Mouse (Mus musculus) spleen, postnatal 36 days (tissue): Measurements from ENCODE around the gene Cenpx.
"Not testable (repeated sequence)": the region's sequence is repeated elsewhere in the genome, so short reads cannot be mapped to it uniquely, and the experiment has no call there.

Experiments
- DNase-seq, 2 experiments: peaks; one replicate each; pipeline ENCODE4 v3.0.0; 2022; ENCODE audit warnings: low spot score in 2 of 2, mixed read lengths in 1 of 2

The Cenpx gene

DNA sequence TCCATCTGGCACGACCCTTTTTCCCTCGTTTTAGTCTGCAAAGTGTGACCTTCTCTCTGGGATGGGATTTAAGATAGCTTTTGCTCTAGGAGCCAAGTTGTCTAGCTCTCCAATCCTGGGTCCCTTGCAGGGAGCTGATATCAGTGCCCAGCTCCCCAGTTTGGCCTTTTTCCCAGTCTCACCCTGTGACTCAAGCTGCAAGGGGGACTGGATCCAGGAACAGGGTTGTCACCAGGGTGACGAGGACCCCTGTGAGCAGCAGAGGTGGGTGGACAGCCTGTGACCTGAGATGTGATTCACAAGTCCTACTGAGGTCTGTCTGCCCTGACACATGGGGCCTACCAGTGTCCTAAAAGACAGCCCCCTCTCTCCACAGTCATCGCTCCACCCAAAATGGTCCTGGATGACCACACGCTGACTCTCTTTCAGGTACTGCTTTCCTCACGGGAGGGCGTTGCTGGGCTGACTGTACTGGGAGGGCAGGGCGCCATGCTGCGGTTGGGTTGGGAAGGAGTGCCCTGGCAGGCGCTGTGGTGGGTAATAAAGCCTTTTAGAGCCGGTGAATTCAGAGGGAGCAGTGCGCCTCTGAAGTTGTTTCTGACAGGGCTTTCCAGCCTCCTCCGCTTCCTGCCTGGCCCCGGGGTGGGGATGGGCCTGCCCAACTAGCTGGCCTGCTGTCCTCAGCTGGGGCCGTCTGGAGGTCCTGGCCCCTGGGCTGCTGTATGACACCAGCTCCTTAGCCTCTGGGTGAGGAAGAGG is 9.7 kb downstream of the Cenpx start:
- no peak for DNase-seq

DNA sequence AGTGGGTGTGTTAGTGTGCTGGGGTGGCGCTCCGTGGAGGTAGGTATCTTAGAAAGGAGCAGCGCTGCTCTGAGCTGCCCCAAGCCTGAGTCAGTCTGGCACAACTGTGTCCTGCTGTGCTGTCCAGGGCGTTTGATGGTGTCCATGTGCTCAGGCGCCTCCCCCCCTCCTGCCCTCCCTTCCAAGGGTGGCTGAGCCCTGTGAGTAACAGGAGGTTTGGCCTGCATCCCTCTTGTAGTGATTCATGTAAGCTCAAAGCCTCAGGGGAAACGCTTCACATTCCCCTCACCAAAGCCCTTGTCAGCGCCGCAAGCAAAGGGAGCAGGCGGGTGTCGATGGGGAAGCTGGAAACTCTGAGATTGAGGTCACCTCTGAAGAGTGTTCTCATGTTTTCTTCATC is 15.8 kb downstream of the Cenpx start:
- DNase-seq, result no peak

DNA sequence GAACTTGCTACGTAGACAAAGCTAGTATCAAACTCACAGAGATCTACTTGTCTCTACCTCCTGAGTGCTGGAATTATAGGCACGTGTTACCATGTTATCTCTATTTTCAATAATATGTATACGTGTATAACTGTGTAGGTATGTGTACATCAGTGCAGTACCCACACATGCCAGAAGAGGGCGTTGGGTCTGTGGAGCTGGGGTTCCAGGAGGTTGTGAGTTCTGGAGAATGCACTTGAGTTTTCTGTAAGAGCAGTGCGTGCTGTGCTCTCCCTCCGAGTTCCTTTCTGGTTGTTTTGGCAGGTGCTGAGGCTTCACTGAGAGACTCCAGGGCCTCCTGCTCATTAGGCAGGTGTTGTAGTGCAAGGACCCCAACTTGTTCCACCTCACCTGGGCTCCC is 17.0 kb downstream of the Cenpx start:
- no peak for DNase-seq

DNA sequence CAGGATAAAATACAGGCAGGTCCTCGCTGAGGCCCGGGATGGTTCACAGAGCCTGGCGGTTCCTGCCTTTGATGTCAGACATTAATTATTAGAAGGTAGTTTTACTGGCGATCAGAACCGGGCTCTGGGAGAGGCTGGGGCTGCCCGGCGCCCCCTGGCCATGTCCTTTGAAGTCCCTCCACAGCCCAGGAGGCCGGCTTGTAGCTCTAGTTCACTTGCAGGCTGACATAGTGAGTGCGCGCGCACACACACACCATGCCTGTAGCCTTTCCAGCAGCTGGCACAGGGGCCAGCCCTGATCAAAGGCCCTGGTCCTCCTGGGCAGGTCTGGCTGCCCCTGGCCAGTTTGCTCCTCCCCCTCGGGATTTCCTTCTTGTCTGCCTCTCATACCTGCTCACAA is 17.9 kb downstream of the Cenpx start:
- DNase-seq, result no peak

DNA sequence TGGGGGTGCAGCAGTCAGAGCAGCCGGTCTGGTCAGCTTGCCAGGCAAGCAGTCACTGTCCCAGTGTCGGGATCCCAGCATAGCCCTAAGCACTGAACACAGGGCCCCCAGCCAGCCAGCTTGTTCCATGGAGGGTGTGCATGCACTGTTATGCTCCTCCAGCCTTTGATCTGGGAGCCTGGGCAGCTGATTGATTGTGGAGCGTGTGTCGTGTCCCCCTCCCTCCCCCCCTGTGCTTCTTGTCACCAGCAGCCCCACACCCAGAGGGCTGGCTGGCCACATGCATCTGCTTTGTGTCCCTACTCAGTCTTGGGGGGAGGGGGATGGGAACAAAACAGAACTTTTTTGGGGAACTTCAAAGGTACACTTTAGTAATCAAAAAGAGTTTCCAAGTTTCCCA is 18.4 kb downstream of the Cenpx start:
- DNase-seq, result no peak

DNA sequence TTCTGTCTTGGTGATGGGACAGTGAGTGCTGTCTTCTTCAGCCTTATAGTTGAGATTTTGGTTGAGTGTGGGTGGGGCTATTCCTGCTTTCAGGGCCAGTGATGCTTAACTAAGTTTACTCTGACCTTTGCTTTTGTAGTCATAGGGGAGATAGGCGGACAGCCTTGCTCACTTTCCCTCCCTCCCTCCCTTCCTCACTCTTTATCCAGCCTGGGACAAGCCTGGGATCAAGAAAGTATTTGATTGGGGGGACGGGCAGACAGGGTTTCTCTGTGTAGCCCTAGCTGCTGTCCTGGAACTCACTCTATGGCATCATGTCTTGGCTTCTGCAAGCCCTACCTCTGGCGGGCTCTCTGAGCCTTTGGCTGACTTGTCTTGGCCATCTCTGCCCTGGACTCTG is 20.1 kb downstream of the Cenpx start:
- no peak for DNase-seq

DNA sequence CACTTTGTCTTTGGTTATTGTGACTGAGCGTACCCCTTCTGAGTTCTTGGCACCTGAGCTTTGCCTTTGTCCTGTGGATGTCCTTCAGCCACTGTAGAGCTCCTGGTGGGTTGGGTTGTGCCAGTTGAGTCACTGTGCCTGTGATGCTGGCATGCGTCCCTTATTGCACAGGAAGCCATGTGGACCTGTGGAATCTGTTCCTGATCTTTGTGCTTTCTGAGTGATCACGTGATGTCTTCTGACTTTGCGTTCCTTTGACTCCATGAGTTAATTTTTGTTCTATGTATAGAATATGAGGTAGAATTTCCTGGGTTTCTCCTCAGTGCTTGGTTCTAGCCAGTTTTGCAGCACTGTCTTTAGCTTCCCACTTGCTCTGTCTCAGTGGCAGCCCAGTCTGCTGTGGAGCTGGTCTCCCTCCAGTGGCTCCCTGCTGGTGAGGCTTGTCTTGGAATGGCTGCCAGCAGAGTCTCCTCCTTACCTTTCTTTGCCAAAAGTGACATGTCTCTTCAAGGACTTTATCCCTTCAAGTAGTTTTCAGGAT is 21.0 kb downstream of the Cenpx start:
- no peak for DNase-seq

DNA sequence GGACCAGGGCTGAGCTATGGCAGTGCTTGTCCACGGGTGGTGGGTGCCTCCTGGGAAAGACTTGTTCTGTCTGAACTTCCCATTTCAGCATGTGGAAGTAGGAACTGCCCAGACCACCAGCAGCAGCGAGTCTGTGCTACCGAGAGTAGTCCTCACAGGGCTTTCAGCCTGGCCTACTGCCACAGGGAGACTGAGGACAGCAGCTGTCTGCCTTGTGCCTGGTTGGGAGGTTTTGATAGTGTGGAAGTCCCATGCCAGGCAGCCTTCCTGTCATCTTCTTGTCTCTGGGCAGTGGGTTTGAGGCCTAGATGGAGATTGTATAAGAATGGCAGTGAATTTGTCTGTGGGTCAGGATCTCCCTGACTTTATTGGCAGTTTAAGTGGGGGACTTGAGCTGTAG is 24.2 kb downstream of the Cenpx start:
- no peak for DNase-seq

DNA sequence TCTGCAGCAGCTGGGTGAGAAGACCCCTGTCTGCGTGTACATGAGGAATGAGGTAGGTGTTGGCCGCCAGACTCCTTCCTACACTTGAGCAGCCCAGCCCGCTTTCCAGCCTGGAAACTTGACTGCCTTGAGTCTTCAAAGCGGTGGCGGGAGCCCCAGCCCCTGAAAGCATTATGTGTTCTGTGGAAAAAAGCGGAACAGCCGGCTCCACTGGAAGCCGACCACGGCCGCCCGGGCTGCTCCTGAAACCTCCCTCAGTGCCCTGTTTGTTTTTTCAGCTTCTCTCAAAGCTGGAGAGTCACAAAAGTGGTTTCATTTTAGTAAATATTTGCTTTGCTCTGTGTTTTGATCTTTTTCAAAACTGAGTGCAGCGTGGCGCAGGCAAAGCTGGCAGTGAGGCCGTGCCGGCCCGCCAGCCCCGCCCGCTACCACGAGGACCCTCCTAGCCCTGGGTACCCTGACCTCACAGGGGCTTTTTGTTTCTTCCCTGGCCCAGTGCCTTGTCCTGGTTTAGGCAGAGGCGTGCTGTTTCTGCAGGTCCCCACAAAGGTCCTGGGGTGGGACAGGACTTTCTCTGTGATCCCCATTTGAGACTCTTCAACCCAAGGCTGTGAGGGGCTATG is 26.8 kb downstream of the Cenpx start:
- DNase-seq, result no peak

DNA sequence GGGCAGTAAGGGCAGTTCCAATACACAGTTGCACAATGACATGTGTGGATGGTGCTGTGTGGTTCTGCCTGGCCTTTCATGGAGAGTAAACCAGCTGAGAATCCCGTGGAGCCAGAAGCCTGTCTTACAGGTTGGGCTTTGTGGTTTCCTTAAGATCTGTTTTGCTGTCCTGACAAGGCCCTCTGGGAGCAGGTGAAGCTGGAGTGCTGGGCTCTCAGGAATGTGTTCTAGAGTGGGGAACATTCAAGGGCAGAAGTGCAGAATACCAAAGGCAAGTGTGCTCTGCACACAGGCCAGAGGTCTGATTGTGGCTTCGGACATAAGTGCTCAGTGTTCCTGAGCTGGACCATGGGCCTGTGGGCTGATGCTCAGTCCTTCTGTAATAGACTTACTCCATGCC is 28.9 kb downstream of the Cenpx start:
- DNase-seq, result no peak

DNA sequence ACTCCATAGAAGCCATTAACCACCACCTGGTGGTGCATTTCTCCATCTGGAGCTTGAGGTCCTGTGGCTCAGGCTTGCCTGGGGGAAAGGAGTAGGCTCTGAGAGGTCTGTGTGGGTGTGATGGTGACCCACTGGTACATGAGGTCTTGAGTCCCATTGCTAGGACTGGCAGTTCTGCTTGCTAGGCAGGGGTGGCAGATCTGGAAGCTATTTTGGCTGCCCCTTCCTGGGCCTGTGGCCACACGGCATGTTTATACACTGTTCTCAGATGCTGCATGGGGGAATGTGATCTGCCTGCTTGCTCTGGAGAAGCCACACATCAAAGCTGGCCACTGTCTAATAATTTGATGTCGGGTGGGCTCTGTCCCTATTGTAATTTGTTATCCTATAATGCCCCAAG is 29.5 kb downstream of the Cenpx start:
- no peak for DNase-seq

DNA sequence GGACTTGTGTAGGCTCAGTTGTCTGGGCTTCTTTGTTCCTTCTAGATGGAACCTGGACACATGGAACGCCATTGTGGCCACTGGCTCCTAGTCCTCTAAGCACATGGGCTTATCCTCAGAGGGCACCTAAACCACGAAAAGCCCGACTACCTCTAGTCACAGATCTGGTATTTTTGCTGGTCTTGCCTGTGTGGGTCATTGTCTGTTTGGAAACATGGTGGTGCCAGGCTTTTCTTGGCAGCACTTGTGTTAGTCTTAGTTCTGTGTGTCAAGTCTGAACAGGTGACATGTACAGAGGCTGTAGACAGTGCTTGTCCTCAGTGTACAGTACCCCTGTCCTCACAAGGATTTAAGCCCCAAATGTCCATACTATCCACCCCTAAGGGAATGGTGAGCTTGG is 30.0 kb downstream of the Cenpx start:
- DNase-seq, result no peak

DNA sequence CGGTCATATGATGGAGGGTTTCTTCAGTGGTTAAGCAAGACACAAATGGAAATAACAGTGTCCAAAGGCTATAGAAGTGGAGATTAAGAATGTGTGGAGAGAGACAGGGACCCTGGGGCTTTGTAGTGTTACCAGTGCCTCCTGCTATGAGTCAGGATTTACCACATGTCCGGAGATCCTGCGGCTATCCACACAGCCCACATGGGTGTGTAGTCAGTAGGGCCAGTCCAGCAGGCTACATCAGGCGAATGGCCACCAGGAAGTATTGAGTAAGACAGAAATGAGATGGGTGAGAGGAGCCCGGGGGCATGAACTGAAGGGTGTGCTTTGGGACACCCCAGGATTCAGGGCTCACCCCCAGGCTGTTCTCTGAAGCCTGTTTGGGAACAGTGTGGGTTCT is 30.9 kb downstream of the Cenpx start:
- DNase-seq, result no peak

DNA sequence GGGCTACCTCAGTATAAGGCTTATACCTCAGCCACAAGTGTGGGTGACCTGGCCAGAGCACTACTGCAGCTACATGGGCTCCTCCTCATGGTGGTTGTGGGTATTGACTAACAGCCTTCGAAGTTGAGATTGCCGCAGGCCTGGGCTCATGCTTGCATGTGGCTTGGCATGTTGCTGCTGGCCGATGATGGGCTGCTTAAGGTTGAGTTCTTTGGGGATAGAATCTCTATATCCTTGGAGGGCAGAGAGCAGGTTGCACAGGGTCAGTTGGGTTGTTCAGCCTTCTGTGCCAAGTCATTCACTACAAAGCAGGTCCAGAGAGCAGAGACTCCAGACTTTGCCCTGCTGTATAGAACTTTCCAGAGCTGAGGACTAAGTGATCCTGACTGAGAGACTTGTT is 33.6 kb downstream of the Cenpx start:
- peak; percentile 18 to 26 for DNase-seq

DNA sequence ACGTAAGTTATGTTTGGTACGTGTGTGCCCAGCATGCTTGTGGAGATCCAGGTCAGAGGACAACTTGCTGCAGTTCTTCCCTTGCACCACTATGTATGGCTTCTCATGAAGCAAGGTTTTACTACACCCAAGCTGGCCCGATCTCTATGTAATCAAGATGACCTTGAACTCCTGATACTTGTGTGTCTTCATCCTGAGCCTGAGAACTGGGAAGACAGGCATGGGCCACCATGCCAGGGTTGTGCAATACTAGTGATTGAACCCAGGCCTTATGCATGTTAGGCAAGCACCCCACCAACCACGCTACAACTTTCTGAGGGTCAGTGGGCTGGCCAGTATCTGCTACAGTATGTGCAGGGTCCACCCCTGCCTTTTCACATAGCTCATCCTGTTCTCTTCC is 36.6 kb downstream of the Cenpx start:
- DNase-seq, result no peak

DNA sequence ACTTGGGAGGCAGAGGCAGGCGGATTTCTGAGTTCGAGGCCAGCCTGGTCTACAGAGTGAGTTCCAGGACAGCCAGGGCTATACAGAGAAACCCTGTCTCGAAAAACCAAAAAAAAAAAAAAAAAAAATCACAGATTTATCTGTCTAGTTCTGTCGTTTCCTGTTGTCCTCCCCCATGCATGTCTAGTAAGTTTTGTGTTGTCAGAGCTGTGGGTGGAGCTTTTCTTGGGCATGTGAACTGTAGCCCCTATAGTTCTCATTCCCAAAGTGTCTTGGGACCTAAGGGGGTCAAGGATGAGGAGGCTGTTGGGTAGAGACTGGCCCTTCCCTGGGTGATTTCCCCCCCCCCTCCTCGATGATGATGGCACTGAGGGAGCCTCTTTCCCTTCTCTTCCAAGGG is 37.7 kb downstream of the Cenpx start:
- not testable (repeated sequence) for DNase-seq

DNA sequence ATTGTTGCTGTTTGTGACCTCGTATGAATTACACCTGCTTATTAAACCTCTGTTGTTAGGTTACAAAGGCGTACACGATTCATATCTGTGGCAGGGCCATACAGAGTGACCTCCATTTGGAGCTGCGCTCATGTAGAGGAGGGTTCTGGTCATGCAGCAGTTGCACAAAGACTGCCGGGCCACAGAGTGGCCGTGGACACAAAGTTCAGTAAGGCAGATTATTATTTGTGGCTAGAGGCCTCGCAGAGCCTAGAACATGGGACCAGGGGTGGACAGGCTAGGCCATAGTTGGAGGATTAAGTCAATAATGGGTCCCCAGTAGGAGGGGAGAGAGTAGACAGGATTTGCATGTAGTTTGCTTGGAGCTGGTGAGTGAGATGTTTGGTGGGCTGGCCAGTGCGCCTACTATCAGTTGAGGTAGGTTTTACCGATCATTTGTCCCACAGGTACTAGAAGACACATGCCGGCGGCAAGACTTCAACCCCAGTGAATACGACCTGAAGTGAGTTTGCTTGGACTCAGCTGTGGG is 39.9 kb downstream of the Cenpx start:
- no peak for DNase-seq

DNA sequence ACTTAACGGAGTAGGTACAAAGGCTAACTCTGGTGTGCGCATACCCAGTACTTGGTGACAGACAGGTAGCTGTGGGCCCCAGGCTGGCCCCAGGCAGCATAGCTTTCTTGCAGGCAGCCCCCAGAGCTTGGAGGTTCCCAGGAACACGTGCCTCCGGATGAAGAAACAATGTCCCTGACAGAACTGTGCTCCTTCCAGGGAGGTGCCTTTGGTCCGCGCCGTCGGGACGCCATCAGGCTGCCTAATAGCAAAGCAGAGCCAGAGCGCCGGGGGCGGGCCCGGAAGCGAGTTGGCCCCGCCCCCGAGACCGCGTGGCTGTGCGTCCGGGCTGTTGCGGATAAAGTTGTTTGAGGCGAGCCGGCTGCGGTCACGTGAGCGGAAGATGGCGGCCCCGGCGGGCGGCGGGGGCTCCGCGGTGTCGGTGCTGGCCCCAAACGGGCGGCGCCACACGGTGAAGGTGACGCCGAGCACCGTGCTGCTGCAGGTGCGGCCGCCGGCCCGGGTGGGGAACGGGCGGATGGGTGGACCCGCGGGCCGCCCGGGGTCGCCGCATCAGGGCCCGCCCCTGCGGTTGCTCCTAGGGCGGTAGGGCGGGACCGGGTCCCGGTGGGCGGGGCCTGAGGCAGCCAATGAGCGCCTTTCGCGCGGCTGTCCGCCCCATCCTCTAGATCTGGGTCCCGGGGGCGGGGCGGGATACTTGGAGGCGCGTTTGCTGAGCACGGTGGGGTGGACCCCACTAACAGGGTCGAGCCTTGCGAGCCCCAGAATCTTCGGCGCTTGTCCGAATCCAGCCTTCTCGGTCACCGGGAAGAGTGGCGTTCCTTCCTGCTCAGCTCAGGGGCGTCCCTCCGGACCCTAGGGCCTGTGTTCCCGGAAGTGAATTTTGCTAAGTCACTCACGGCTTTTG is 40.6 kb downstream of the Cenpx start, which contains the start of gene Aspscr1:
TSS of gene Aspscr1 (plus strand) at position 287 of the 907 bp plus-strand sequence.
- DNase-seq, result peak; percentile 94 to 96

DNA sequence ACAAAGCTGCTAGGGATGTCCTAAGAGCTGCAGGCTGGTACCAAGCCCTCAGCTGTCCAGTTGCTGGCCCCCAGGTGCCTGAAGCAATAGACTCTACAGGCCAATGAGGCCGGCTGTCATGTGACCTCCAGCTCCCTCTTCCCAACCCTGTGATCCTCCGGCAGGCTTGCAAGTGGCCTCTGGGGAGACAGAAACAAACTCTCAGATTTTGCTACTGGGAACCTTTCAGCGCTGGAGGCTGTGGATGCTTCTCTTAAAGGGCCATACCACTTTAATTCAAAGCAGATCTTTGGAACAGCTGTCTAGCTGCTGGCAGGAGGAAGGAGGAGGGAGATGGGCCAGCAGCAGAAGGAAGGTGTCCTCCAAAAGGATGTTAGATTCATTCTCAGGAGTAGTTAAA is 46.9 kb downstream of the Cenpx start:
- no peak for DNase-seq

DNA sequence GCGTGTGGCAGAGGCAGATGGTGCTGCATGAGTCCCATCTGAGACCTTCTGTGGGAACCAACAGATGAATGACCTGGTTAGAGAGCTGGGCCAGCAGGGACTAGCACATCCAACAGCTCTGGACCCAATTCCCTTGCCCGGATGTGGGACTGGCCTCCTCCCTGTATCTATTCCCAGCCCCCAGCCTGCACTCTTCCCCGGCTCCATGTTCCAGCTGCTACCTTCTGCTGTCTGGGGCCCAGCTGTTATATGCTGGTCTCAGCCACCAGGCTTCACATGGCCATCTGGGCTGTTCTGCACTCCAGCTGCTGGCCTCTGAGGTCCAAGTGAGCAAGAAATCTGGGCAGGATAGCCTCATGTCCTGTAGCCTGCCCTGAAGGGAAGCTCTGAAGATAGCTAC is 48.1 kb downstream of the Cenpx start:
- DNase-seq, result no peak

DNA sequence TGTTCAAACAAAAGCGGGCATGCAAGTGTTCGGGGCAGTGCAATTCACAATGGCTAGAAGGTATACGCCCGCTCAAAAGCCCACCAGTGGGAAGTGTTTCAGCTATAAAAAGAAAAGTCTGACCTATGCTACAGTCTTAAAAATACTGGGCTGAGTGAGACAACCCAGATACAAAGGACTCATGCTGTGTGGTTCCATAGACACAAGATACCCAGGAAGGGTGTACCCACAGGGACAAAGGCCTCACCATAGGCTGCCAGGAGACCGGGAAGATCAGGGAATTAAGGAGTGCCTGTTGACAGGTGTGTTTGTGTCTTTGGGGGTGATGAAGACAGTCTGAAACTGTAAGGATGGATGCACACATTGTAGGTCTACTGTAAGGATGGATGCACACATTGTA is 49.8 kb downstream of the Cenpx start:
- DNase-seq, result no peak

DNA sequence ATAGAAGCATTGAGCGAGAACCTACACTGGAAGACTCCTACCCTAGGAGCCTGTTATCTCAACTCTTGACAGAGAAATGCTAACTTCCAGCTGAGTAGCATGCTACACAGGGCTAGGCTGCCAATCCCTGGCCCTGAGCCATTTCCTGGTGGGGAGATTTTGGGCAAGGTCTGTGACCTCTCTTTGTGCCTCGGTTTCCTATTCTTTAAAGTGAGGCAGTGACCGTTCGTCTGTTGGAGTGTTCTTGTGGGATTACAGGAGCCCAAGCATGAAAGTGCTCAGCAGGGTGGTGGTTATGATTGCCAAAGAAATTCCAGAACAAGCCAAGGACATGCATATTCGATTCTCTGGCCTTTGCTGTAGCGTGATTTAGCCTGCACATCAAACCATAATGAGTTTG is 50.8 kb downstream of the Cenpx start:
- no peak for DNase-seq
